Mouse (Mus musculus): ENCODE measurements around the gene 1300017J02Rik.

- TF ChIP-seq POLR2A (IDR thresholded peaks at IDR 0.05; ENCODE audit: borderline replicate concordance, extremely low read depth, insufficient read depth, insufficient read length, poor library complexity, severe bottlenecking) (no peak), CTCF (IDR thresholded peaks at IDR 0.05; ENCODE audit: borderline replicate concordance, extremely low read depth, insufficient read depth, insufficient read length) (no peak)
These were observed 28.0 kb downstream of the 1300017J02Rik start for GRCm38 (mm10) chr9:103276876-103277275.
